Mouse (Mus musculus) cerebellum, postnatal 10 days (tissue): ENCODE measurements around the gene Iqgap1.

Source experiments
- DNase-seq, 2 experiments: peaks; one replicate each; pipeline ENCODE4 v3.0.0; 2021; ENCODE audit warnings: mixed read lengths in 2 of 2

Gene Iqgap1

GRCm38 (mm10) chr7:80825843-80826403, at the start of gene Iqgap1:
Iqgap1 (minus strand) TSS chr7:80825974.
- DNase-seq, result peak; percentile 48 to 54

- no peak for DNase-seq
Observed at GRCm38 (mm10) chr7:80873631-80874030, 47.9 kb upstream of the Iqgap1 start.

GRCm38 (mm10) chr7:80873038-80873437, 47.3 kb upstream of the Iqgap1 start:
- DNase-seq, result no peak

- DNase-seq, result no peak
Observed at GRCm38 (mm10) chr7:80868686-80869085, 42.9 kb upstream of the Iqgap1 start.

- no peak for DNase-seq
Observed at GRCm38 (mm10) chr7:80866514-80867147, 40.9 kb upstream of the Iqgap1 start.

GRCm38 (mm10) chr7:80865521-80865920, 39.7 kb upstream of the Iqgap1 start:
- DNase-seq, result no peak

- DNase-seq, result no peak
Observed at GRCm38 (mm10) chr7:80864831-80865230, 39.1 kb upstream of the Iqgap1 start.

- DNase-seq, result no peak
Observed at GRCm38 (mm10) chr7:80864151-80864550, 38.4 kb upstream of the Iqgap1 start.

- no peak for DNase-seq
Observed at GRCm38 (mm10) chr7:80863520-80863919, 37.7 kb upstream of the Iqgap1 start.

GRCm38 (mm10) chr7:80862475-80862874, 36.7 kb upstream of the Iqgap1 start:
- peak in 1 of 2 experiments; percentile 37 for DNase-seq

GRCm38 (mm10) chr7:80860729-80861274, 35.0 kb upstream of the Iqgap1 start, which contains the start of gene Zscan2:
Zscan2 (plus strand) TSS chr7:80860920.
- DNase-seq, result peak; percentile 92 to 94

GRCm38 (mm10) chr7:80860227-80860626, 34.5 kb upstream of the Iqgap1 start:
- DNase-seq, result peak; percentile 67 to 71

- peak; percentile 90 to 92 for DNase-seq
Observed at GRCm38 (mm10) chr7:80857181-80857580, 31.4 kb upstream of the Iqgap1 start.

GRCm38 (mm10) chr7:80855316-80855715, 29.5 kb upstream of the Iqgap1 start:
- peak in 1 of 2 experiments; percentile 30 for DNase-seq

GRCm38 (mm10) chr7:80853218-80853617, 27.4 kb upstream of the Iqgap1 start:
- no peak for DNase-seq

- no peak for DNase-seq
Observed at GRCm38 (mm10) chr7:80850520-80850919, 24.7 kb upstream of the Iqgap1 start.

GRCm38 (mm10) chr7:80849710-80850109, 23.9 kb upstream of the Iqgap1 start:
- peak; percentile 69 to 74 for DNase-seq

- DNase-seq, result no peak
Observed at GRCm38 (mm10) chr7:80849267-80849666, 23.5 kb upstream of the Iqgap1 start.

- DNase-seq, result no peak
Observed at GRCm38 (mm10) chr7:80846709-80847108, 20.9 kb upstream of the Iqgap1 start.

GRCm38 (mm10) chr7:80846280-80846678, 20.5 kb upstream of the Iqgap1 start:
- no peak for DNase-seq

- DNase-seq, result no peak
Observed at GRCm38 (mm10) chr7:80845621-80846279, 20.0 kb upstream of the Iqgap1 start.

- DNase-seq, result no peak
Observed at GRCm38 (mm10) chr7:80844691-80845090, 18.9 kb upstream of the Iqgap1 start.

GRCm38 (mm10) chr7:80843910-80844640, 18.3 kb upstream of the Iqgap1 start:
- no peak for DNase-seq
